Mouse (Mus musculus): ENCODE measurements around the gene Gm42906. TPM values are rescaled to one million over a fixed set of nuclear protein-coding genes. Genes with fewer than 3 reads are reported as not detected.

Gm42906 gene
- total and polyA plus RNA-seq, 3 experiments = not detected

- H3K27ac ChIP-seq (ENCODE audit: control insufficient read depth, low read depth, low read length) = no peak overlapping the region
- no peak overlapping the region for H3K4me3 ChIP-seq (ENCODE audit: control insufficient read depth in 1 of 2, insufficient read depth in 1 of 2, low read depth in 2 of 2, low read length in 2 of 2)
Observed at GRCm38 (mm10) chr5:151189789-151190378, 238.1 kb downstream of the Gm42906 start.

GRCm38 (mm10) chr5:151189321-151189720 is 238.6 kb downstream of the Gm42906 start:
- DNase-seq (ENCODE audit: low read depth, low spot score) = no peak
- no peaks in the 10 kb centered on the region for H3K9me3 ChIP-seq (replicated peaks; ENCODE audit: insufficient read depth, low read length)
- no peaks in the 10 kb centered on the region for H3K36me3 ChIP-seq (ENCODE audit: control insufficient read depth in 1 of 2, insufficient read depth in 2 of 2, low read length in 2 of 2)
- TF ChIP-seq MEF2A (IDR thresholded peaks at IDR 0.05; ENCODE audit: extremely low read depth, insufficient replicate concordance, low read depth, low read length, poor library complexity, severe bottlenecking) = no peak
- no peak for TF ChIP-seq MXI1 (IDR thresholded peaks at IDR 0.05; ENCODE audit: low read depth, low read length)
- no peak for TF ChIP-seq RAD21 (IDR thresholded peaks at IDR 0.05; ENCODE audit: low read depth, low read length)
- no peak for TF ChIP-seq CHD2 (IDR thresholded peaks at IDR 0.05; ENCODE audit: low read length)
- no peak for TF ChIP-seq POLR2A (IDR thresholded peaks at IDR 0.05; ENCODE audit: control insufficient read depth in 1 of 2, insufficient read depth in 1 of 2, low read depth in 1 of 2, low read length in 2 of 2, poor library complexity in 1 of 2)
- TF ChIP-seq USF1 (IDR thresholded peaks at IDR 0.05; ENCODE audit: low read depth, low read length) = no peak
- H3K27ac ChIP-seq (ENCODE audit: control insufficient read depth, low read depth, low read length) = no peak overlapping the region
- no peaks in the 10 kb centered on the region for H3K27me3 ChIP-seq (ENCODE audit: control insufficient read depth in 1 of 2, insufficient read depth in 2 of 2, low read length in 2 of 2)
- H3K79me2 ChIP-seq (ENCODE audit: control insufficient read depth, insufficient read depth, low read length, poor library complexity) = no peaks in the 10 kb centered on the region
- H3K9ac ChIP-seq (ENCODE audit: control insufficient read depth, low read depth, low read length, poor library complexity, severe bottlenecking) = no peak overlapping the region
- no peaks in the 10 kb centered on the region for H3K4me1 ChIP-seq (ENCODE audit: control insufficient read depth in 1 of 2, insufficient read depth in 2 of 2, low read length in 2 of 2)
- H3K4me3 ChIP-seq (ENCODE audit: control insufficient read depth in 1 of 2, insufficient read depth in 1 of 2, low read depth in 2 of 2, low read length in 2 of 2) = no peak overlapping the region

More at GRCm38 (mm10) chr5:151189789-151190378, 238.1 kb downstream of the Gm42906 start:
- Histone ChIP-seq H3K9me3 (replicated peaks; ENCODE audit: insufficient read depth, low read length) (no peaks in the 10 kb centered on the region), H3K9ac (ENCODE audit: control insufficient read depth, low read depth, low read length, poor library complexity, severe bottlenecking) (no peak overlapping the region), H3K4me1 (ENCODE audit: control insufficient read depth in 1 of 2, insufficient read depth in 2 of 2, low read length in 2 of 2) (no peaks in the 10 kb centered on the region), H3K27me3 (ENCODE audit: control insufficient read depth in 1 of 2, insufficient read depth in 2 of 2, low read length in 2 of 2) (no peaks in the 10 kb centered on the region), H3K79me2 (ENCODE audit: control insufficient read depth, insufficient read depth, low read length, poor library complexity) (no peaks in the 10 kb centered on the region), H3K36me3 (ENCODE audit: control insufficient read depth in 1 of 2, insufficient read depth in 2 of 2, low read length in 2 of 2) (no peaks in the 10 kb centered on the region)
- no peak for TF ChIP-seq EP300 (IDR thresholded peaks at IDR 0.05; ENCODE audit: low read depth in 1 of 2, low read length in 2 of 2)
- TF ChIP-seq MXI1 (IDR thresholded peaks at IDR 0.05; ENCODE audit: low read depth, low read length) = no peak
- TF ChIP-seq USF1 (IDR thresholded peaks at IDR 0.05; ENCODE audit: low read depth, low read length) = no peak
- no peak for TF ChIP-seq POLR2AphosphoS5 (IDR thresholded peaks at IDR 0.05; ENCODE audit: borderline replicate concordance, low read depth, low read length)
- no peak for TF ChIP-seq TAL1 (IDR thresholded peaks at IDR 0.05; ENCODE audit: low read length)
- DNase-seq (ENCODE audit: low read depth, low spot score) = no peak

GRCm38 (mm10) chr5:151188659-151189058 is 239.3 kb downstream of the Gm42906 start:
- H3K9ac ChIP-seq (ENCODE audit: control insufficient read depth, low read depth, low read length, poor library complexity, severe bottlenecking) = no peak overlapping the region
- H3K4me3 ChIP-seq (ENCODE audit: control insufficient read depth in 1 of 2, insufficient read depth in 1 of 2, low read depth in 2 of 2, low read length in 2 of 2) = no peak overlapping the region
- no peaks in the 10 kb centered on the region for H3K4me1 ChIP-seq (ENCODE audit: control insufficient read depth in 1 of 2, insufficient read depth in 2 of 2, low read length in 2 of 2)
- H3K27ac ChIP-seq (ENCODE audit: control insufficient read depth, low read depth, low read length) = no peak overlapping the region
- no peaks in the 10 kb centered on the region for H3K79me2 ChIP-seq (ENCODE audit: control insufficient read depth, insufficient read depth, low read length, poor library complexity)
- H3K9me3 ChIP-seq (replicated peaks; ENCODE audit: insufficient read depth, low read length) = no peaks in the 10 kb centered on the region
- TF ChIP-seq MYC (IDR thresholded peaks at IDR 0.05; ENCODE audit: low read depth, low read length) (no peak), TCF12 (IDR thresholded peaks at IDR 0.05; ENCODE audit: low read depth, low read length) (no peak), ZC3H11A (IDR thresholded peaks at IDR 0.05; ENCODE audit: low read depth, low read length) (no peak), TAL1 (IDR thresholded peaks at IDR 0.05; ENCODE audit: low read length) (no peak), CTCF (IDR thresholded peaks at IDR 0.05 in 2 of 3, conservative IDR thresholded peaks at IDR 0.05 in 1 of 3; ENCODE audit: control insufficient read depth in 1 of 3, insufficient read depth in 1 of 3, low read depth in 2 of 3, low read length in 3 of 3, poor library complexity in 1 of 3, severe bottlenecking in 1 of 3) (no peak), NELFE (IDR thresholded peaks at IDR 0.05; ENCODE audit: low read depth, low read length) (no peak)
- H3K27me3 ChIP-seq (ENCODE audit: control insufficient read depth in 1 of 2, insufficient read depth in 2 of 2, low read length in 2 of 2) = no peaks in the 10 kb centered on the region
- H3K36me3 ChIP-seq (ENCODE audit: control insufficient read depth in 1 of 2, insufficient read depth in 2 of 2, low read length in 2 of 2) = no peaks in the 10 kb centered on the region
- no peak for DNase-seq (ENCODE audit: low read depth, low spot score)

Measured in MEL (cell line).